Mouse (Mus musculus): ENCODE results near the gene 2210010C04Rik. TPM values are rescaled to one million over a fixed set of nuclear protein-coding genes. Genes with fewer than 3 reads are reported as not detected.

2210010C04Rik gene
- polyA plus RNA-seq, 1 experiment from 2014 or later = not detected

GRCm38 (mm10) chr6:41048602-41049001 lies 13.3 kb upstream of the 2210010C04Rik start:
- no peak overlapping the region for H3K4me3 ChIP-seq (replicated peaks)
- no peak overlapping the region for H3K4me2 ChIP-seq
- H3K27ac ChIP-seq = no peak overlapping the region
- 73% methylated on average over 1 of the region's 1 CpGs for WGBS
- ATAC-seq (ENCODE audit: insufficient number of reproducible peaks, insufficient read depth, low FRiP score, low TSS enrichment, low read depth) = no peak
- H3K36me3 ChIP-seq = no peaks in the 10 kb centered on the region
- no peaks in the 10 kb centered on the region for H3K4me1 ChIP-seq (replicated peaks)
- H3K27me3 ChIP-seq = no peaks in the 10 kb centered on the region
- H3K9ac ChIP-seq (replicated peaks) = no peak overlapping the region
- no peaks in the 10 kb centered on the region for H3K9me3 ChIP-seq

DNA sequence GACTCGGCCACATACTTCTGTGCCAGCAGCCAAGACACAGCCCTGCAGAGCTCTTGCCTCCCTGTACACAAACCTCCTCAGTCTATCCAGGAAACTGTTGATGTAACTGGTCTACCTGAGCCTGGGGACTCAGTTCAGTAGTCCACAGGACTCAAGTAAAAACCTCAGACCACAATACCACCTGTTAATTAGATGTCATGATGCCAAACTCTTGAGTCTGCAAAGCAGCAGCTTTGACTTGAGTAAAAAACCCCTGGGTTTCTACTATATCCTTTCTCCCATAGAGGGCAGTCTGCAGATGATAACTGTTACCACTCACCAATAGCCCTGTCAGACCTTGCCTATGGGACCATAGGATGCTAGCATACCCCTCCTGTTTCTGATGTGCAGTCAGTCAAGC lies 12.7 kb upstream of the 2210010C04Rik start:
- H3K9me3 ChIP-seq = no peaks in the 10 kb centered on the region
- no peak overlapping the region for H3K27ac ChIP-seq
- 91% methylated on average over 1 of the region's 1 CpGs for WGBS
- no peaks in the 10 kb centered on the region for H3K4me1 ChIP-seq (replicated peaks)
- no peak for ATAC-seq (ENCODE audit: insufficient number of reproducible peaks, insufficient read depth, low FRiP score, low TSS enrichment, low read depth)
- no peaks in the 10 kb centered on the region for H3K36me3 ChIP-seq
- no peaks in the 10 kb centered on the region for H3K27me3 ChIP-seq
- no peak overlapping the region for H3K4me2 ChIP-seq
- H3K4me3 ChIP-seq (replicated peaks) = no peak overlapping the region
- no peak overlapping the region for H3K9ac ChIP-seq (replicated peaks)

GRCm38 (mm10) chr6:41047202-41047601 lies 11.9 kb upstream of the 2210010C04Rik start:
- H3K9ac ChIP-seq (replicated peaks) = no peak overlapping the region
- no peaks in the 10 kb centered on the region for H3K36me3 ChIP-seq
- no peak overlapping the region for H3K4me2 ChIP-seq
- H3K27me3 ChIP-seq = no peaks in the 10 kb centered on the region
- WGBS = 75% methylated on average over 1 of the region's 1 CpGs
- no peak overlapping the region for H3K4me3 ChIP-seq (replicated peaks)
- ATAC-seq (ENCODE audit: insufficient number of reproducible peaks, insufficient read depth, low FRiP score, low TSS enrichment, low read depth) = no peak
- H3K4me1 ChIP-seq (replicated peaks) = no peaks in the 10 kb centered on the region
- no peaks in the 10 kb centered on the region for H3K9me3 ChIP-seq
- H3K27ac ChIP-seq = no peak overlapping the region

GRCm38 (mm10) chr6:41046553-41046952 lies 11.2 kb upstream of the 2210010C04Rik start:
- Histone ChIP-seq H3K27ac (no peak overlapping the region), H3K27me3 (no peaks in the 10 kb centered on the region), H3K4me3 (replicated peaks) (no peak overlapping the region), H3K9ac (replicated peaks) (no peak overlapping the region), H3K9me3 (no peaks in the 10 kb centered on the region), H3K4me1 (replicated peaks) (no peaks in the 10 kb centered on the region), H3K4me2 (no peak overlapping the region), H3K36me3 (no peaks in the 10 kb centered on the region)
- 57% methylated on average over 2 of the region's 2 CpGs for WGBS
- no peak for ATAC-seq (ENCODE audit: insufficient number of reproducible peaks, insufficient read depth, low FRiP score, low TSS enrichment, low read depth)

- no peak overlapping the region for H3K4me2 ChIP-seq
- no peaks in the 10 kb centered on the region for H3K36me3 ChIP-seq
- ATAC-seq (ENCODE audit: insufficient number of reproducible peaks, insufficient read depth, low FRiP score, low TSS enrichment, low read depth) = no peak
- H3K27ac ChIP-seq = no peak overlapping the region
- no peaks in the 10 kb centered on the region for H3K9me3 ChIP-seq
- 82% methylated on average over 1 of the region's 1 CpGs for WGBS
- no peaks in the 10 kb centered on the region for H3K27me3 ChIP-seq
- H3K4me3 ChIP-seq (replicated peaks) = no peak overlapping the region
- H3K4me1 ChIP-seq (replicated peaks) = no peaks in the 10 kb centered on the region
- no peak overlapping the region for H3K9ac ChIP-seq (replicated peaks)
Measured at GRCm38 (mm10) chr6:41044753-41045152, 9.4 kb upstream of the 2210010C04Rik start.

GRCm38 (mm10) chr6:41044314-41044713 lies 9.0 kb upstream of the 2210010C04Rik start:
- Histone ChIP-seq H3K27me3 (no peaks in the 10 kb centered on the region), H3K36me3 (no peaks in the 10 kb centered on the region), H3K9me3 (no peaks in the 10 kb centered on the region), H3K4me1 (replicated peaks) (no peaks in the 10 kb centered on the region), H3K27ac (no peak overlapping the region), H3K4me3 (replicated peaks) (no peak overlapping the region), H3K9ac (replicated peaks) (no peak overlapping the region), H3K4me2 (no peak overlapping the region)
- no peak for ATAC-seq (ENCODE audit: insufficient number of reproducible peaks, insufficient read depth, low FRiP score, low TSS enrichment, low read depth)
- WGBS = 74% methylated on average over 1 of the region's 1 CpGs

DNA sequence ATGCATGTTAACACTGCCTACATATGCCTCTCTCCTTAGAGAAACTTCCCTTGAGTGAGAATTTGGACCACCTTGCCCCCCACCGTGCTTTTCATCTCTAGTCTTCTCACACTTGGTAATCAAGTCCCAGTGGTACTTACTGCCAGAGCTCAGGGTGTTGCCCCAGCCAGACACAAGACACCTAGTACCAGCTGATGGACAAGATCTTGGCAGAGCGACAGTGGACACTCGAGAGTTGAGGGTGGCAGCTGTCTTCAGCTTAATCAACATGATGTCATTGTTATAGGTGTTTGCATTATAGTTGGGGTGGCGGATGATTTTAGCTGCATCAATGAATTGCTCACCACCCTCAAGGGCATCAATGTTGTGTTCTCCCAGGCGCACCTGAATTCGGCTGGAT lies 2.5 kb downstream of the 2210010C04Rik start:
- Histone ChIP-seq H3K36me3 (no peaks in the 10 kb centered on the region), H3K27ac (no peak overlapping the region), H3K4me2 (no peak overlapping the region), H3K4me3 (replicated peaks) (no peak overlapping the region), H3K4me1 (replicated peaks) (no peaks in the 10 kb centered on the region), H3K27me3 (no peaks in the 10 kb centered on the region), H3K9me3 (no peaks in the 10 kb centered on the region), H3K9ac (replicated peaks) (no peak overlapping the region)
- WGBS = 81% methylated on average over 6 of the region's 6 CpGs
- ATAC-seq (ENCODE audit: insufficient number of reproducible peaks, insufficient read depth, low FRiP score, low TSS enrichment, low read depth) = no peak

DNA sequence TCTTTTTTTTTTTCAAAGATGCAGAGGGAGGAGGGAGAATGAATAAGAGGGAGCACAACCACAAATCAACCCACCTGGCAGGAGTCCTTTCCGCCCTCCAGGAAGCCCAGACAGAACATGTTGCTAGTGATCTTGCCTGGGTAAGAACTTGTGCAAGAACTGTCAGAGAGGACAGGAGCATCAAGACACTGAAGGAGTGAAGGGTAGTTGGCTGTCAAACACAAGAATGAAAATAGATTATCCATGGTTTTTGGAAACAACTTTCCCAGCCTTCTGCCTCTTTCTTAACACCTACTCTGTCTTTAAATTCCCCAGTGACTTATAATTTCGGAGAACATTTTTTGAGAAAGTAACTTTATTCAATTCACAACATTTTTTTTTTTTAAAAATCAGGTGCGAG lies 3.1 kb downstream of the 2210010C04Rik start:
- Histone ChIP-seq H3K4me3 (replicated peaks) (no peak overlapping the region), H3K9me3 (no peaks in the 10 kb centered on the region), H3K36me3 (no peaks in the 10 kb centered on the region), H3K27ac (no peak overlapping the region), H3K4me1 (replicated peaks) (no peaks in the 10 kb centered on the region), H3K27me3 (no peaks in the 10 kb centered on the region), H3K4me2 (no peak overlapping the region), H3K9ac (replicated peaks) (no peak overlapping the region)
- WGBS = 81% methylated on average over 3 of the region's 3 CpGs
- ATAC-seq (ENCODE audit: insufficient number of reproducible peaks, insufficient read depth, low FRiP score, low TSS enrichment, low read depth) = no peak

DNA sequence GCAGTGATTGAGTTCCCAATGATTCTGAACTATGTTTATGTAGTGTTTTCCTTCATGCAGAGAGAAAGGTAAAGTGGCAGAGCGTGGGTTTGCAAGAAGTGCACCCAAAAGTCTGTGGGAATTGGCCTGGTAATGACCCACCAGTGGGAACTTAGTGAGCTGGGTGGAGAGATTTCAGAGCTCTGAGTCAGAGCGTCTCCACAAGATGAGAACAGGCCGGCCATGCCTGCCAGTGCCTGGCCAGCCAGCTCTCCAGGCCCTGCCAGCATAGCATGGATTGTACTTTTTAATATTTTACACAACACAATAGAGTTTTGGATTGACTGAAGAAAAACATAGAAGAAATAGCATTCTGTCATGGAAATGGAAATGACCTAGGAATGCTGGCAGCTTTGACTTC lies 4.5 kb downstream of the 2210010C04Rik start:
- Histone ChIP-seq H3K4me1 (replicated peaks) (no peaks in the 10 kb centered on the region), H3K27ac (no peak overlapping the region), H3K9ac (replicated peaks) (no peak overlapping the region), H3K4me2 (no peak overlapping the region), H3K9me3 (no peaks in the 10 kb centered on the region), H3K4me3 (replicated peaks) (no peak overlapping the region), H3K36me3 (no peaks in the 10 kb centered on the region), H3K27me3 (no peaks in the 10 kb centered on the region)
- ATAC-seq (ENCODE audit: insufficient number of reproducible peaks, insufficient read depth, low FRiP score, low TSS enrichment, low read depth) = no peak
- 85% methylated on average over 3 of the region's 3 CpGs for WGBS

DNA sequence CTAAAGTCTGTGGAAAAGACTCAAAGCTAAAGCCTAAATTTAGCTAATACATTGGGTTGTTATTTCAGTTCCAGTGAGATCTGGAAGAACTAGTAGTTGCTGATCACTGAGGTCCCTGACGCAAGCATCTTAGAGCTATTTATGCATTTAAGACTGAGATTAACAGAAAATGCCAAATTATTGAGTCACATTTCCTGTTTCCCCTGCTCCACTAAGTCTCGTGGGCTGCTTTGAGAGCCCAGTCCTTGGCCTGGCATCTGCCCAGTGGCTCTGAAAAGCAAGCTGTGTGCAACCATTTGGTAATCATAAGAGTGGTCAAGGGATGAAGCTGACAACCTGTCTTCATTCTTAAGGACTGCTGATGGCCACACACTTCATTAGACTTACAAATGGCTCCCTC lies 8.3 kb downstream of the 2210010C04Rik start:
- Histone ChIP-seq H3K9ac (replicated peaks) (no peak overlapping the region), H3K4me3 (replicated peaks) (no peak overlapping the region), H3K27ac (no peak overlapping the region), H3K4me1 (replicated peaks) (no peaks in the 10 kb centered on the region), H3K4me2 (no peak overlapping the region), H3K36me3 (no peaks in the 10 kb centered on the region), H3K9me3 (no peaks in the 10 kb centered on the region), H3K27me3 (no peaks in the 10 kb centered on the region)
- 62% methylated on average over 2 of the region's 2 CpGs for WGBS
- ATAC-seq (ENCODE audit: insufficient number of reproducible peaks, insufficient read depth, low FRiP score, low TSS enrichment, low read depth) = no peak

GRCm38 (mm10) chr6:41025873-41026650 lies 9.2 kb downstream of the 2210010C04Rik start:
- no peak for ATAC-seq (ENCODE audit: insufficient number of reproducible peaks, insufficient read depth, low FRiP score, low TSS enrichment, low read depth)
- no peaks in the 10 kb centered on the region for H3K9me3 ChIP-seq
- 77% methylated on average over 2 of the region's 2 CpGs for WGBS
- H3K9ac ChIP-seq (replicated peaks) = no peak overlapping the region
- no peaks in the 10 kb centered on the region for H3K4me1 ChIP-seq (replicated peaks)
- no peak overlapping the region for H3K27ac ChIP-seq
- no peak overlapping the region for H3K4me3 ChIP-seq (replicated peaks)
- no peak overlapping the region for H3K4me2 ChIP-seq
- no peaks in the 10 kb centered on the region for H3K36me3 ChIP-seq
- no peaks in the 10 kb centered on the region for H3K27me3 ChIP-seq

- Histone ChIP-seq H3K27ac (no peak overlapping the region), H3K4me3 (replicated peaks) (no peak overlapping the region), H3K36me3 (no peaks in the 10 kb centered on the region), H3K9me3 (no peaks in the 10 kb centered on the region), H3K27me3 (no peaks in the 10 kb centered on the region), H3K4me2 (no peak overlapping the region), H3K9ac (replicated peaks) (no peak overlapping the region), H3K4me1 (replicated peaks) (no peaks in the 10 kb centered on the region)
- WGBS = 77% methylated on average over 2 of the region's 2 CpGs
- no peak for ATAC-seq (ENCODE audit: insufficient number of reproducible peaks, insufficient read depth, low FRiP score, low TSS enrichment, low read depth)
Measured at GRCm38 (mm10) chr6:41019140-41019539, 16.2 kb downstream of the 2210010C04Rik start.

Measured in limb, embryonic 12.5 days (tissue).